Mouse (Mus musculus): Measurements from ENCODE around the gene Grhl3. TPM values are rescaled to one million over a fixed set of nuclear protein-coding genes. Genes with fewer than 3 reads are reported as not detected.

The Grhl3 gene
- total RNA-seq, 2 experiments from 2014 or later: 0.32 to 0.34 TPM

- intact Hi-C loops (cut with DNase I): no loop called here
- DNase-seq: no peak
Observed at GRCm38 (mm10) chr4:135575365-135576140, 2.1 kb upstream of the Grhl3 start.

- DNase-seq: no peak
- intact Hi-C loops (cut with DNase I): no loop called here
Observed at GRCm38 (mm10) chr4:135572276-135572675, 1.2 kb downstream of the Grhl3 start.

DNA sequence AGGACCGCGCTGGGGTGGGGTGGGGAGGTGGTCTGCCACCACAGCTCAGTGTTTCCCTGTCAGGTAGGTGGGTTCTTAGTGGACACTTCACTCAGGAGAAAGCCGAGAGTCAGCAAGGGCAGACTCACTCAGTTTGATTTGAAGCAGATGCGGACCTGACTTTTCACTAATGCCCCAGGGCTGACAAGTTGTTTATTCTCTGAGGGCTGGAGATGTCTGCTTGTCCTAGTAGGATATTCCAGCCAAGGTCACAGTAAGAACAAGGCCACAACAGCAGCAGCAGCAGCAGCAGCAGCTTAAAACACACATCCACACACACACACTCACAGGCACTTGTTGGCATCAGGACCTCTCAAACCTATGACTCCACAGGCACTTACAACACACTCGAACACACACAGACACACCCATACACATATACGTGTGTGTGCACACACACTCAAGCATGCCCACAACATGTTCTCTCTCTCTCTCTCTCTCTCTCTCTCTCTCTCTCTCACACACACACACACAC, 2.3 kb downstream of the Grhl3 start:
- intact Hi-C loops (cut with DNase I): no loop called here
- DNase-seq: no peak

DNA sequence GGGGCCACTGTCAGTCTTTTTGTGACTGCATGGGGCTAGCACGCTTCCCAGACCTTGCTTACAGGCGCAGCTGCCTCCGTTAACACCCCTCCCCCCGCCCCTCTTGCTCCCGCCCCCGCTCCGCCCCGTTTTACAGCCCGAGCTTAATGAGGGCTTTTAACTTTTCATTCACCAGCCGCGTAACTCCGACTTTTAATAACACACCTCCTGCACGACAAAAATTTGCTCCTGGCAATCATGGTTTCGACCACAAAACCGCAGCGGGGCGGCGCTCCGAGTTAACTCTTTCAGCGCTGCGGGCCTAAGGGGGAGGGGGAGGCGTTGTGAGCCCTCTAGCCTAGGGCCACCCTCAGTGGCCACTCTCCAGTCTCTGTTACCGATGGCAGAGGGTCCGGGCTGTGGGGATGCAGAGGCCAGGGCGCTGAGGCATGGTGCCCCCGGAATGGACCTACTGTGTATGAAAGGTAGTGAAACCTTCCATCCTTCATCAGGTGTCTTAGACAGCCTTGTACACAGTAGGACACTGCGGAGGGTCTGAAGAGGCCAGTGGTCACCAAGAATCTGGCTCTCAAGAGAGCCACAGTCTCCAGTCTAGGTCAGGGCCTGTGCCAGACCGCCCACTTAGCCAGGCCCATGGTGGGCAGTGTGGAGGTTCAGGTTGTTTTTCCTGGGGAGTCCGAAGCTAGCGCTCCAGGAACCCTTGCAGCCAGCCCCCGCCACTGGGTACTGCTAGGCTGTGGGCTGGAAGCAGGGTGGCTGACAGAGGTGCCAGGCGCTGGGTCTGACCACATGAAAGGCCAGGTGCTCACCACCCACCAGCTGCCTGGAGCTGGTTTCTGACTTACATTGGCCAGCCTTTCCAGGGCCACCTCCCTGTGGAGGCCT, 3.0 kb downstream of the Grhl3 start:
- no peak for DNase-seq
- intact Hi-C loops (cut with DNase I): no loop called here

DNA sequence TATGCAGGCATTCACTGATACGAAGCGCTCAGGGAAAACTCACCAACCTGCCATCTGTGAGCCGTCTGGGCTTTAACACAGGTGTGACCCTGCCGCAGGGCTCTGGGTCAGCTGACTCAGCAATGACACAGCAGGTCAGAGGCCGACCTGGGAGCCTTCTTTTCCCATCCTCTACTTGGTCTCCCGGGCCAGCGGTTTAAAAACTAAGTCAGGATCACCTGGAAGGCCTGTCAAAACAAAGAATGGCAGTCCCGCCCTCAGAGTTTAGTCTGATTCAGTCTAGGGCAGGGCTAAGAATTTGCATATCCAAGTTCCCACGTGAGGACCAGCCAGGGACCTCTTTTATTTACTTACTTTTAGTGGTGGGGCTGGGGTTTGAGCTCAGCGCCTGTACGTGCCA, 4.2 kb downstream of the Grhl3 start:
- intact Hi-C loops (cut with DNase I): no loop called here
- DNase-seq: no peak

- intact Hi-C loops (cut with DNase I): no loop called here
- DNase-seq: no peak
Observed at GRCm38 (mm10) chr4:135567484-135567883, 5.9 kb downstream of the Grhl3 start.

GRCm38 (mm10) chr4:135567042-135567441, 6.4 kb downstream of the Grhl3 start:
- no peak for DNase-seq

DNA sequence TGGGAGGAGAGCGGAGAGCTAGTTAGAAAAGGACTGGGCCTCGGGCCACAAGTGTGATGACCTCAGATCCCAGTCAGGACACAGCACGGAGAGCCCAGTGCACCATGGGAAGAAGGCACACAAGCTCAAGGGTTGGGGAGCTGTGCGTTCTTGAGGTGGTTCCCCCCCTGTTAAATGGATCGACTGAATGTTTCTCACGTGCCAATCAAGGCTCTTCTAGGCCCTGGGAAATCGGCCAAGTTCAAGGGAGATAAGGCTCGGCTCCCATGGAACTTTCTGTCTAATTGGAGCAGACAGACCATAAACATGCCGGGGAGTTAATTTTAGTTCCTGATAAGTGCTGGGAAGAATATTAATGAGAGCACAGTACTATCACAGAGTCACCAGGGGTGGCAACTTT, 8.0 kb downstream of the Grhl3 start:
- intact Hi-C loops (cut with DNase I): no loop called here
- DNase-seq: no peak

More at GRCm38 (mm10) chr4:135567042-135567441, 6.4 kb downstream of the Grhl3 start:
- intact Hi-C loops (cut with DNase I): no loop called here

GRCm38 (mm10) chr4:135563794-135564193, 9.6 kb downstream of the Grhl3 start:
- intact Hi-C loops (cut with DNase I): no loop called here
- no peak for DNase-seq

- no peak for DNase-seq
- intact Hi-C loops (cut with DNase I): no loop called here
Observed at GRCm38 (mm10) chr4:135549323-135549722, 24.1 kb downstream of the Grhl3 start.

- no peak for DNase-seq
- intact Hi-C loops (cut with DNase I): no loop called here
Observed at GRCm38 (mm10) chr4:135548521-135549077, 24.8 kb downstream of the Grhl3 start.

DNA sequence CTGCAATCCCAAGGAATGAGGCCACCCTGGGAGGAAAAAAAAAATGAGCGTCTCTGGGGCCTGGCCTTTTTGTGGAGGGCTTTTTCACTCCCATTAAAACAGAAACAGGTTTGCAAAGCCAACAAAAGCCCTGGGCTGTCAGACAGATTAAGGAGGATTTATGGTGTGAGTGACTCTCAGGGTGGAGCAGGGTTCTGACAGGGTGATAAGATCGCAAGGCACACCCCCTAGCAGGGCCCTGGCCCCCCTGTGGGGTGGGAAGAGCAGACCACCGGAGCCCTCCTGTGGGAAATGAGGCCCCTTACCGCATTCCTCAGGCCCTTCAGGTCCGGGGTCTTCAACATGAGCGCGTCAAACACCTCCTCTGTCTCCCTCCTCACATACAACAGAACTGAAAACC, 25.3 kb downstream of the Grhl3 start:
- no peak for DNase-seq

DNA sequence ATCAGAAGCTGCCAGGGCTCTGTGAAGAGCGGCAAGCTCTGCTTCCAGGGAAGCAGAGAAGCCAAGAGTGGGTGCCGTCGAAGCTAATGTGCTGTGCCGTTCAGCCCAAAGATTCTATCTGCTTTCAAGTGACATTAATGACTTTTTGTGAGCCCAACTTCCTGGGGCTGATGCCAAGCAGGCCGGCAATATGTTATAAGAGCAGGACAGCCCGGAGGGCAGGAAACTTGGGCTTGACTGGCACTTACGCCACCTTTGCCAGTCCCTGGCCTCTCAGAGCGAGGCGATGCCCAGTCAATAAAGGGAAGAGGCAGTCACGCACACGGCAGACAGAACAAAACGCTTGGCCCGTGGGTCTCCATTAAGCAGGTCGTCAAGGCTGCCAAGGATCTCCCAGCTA, 25.9 kb downstream of the Grhl3 start:
- no peak for DNase-seq
- intact Hi-C loops (cut with DNase I): no loop called here

More for the DNA sequence above, 25.3 kb downstream of the Grhl3 start:
- intact Hi-C loops (cut with DNase I): no loop called here

- intact Hi-C loops (cut with DNase I): no loop called here
- no peak for DNase-seq
Observed at GRCm38 (mm10) chr4:135546793-135547192, 26.6 kb downstream of the Grhl3 start.

- intact Hi-C loops (cut with DNase I): no loop called here
- no peak for DNase-seq
Observed at GRCm38 (mm10) chr4:135546008-135546407, 27.4 kb downstream of the Grhl3 start.

- intact Hi-C loops (cut with DNase I): no loop called here
- no peak for DNase-seq
Observed at GRCm38 (mm10) chr4:135545080-135545511, 28.3 kb downstream of the Grhl3 start.

DNA sequence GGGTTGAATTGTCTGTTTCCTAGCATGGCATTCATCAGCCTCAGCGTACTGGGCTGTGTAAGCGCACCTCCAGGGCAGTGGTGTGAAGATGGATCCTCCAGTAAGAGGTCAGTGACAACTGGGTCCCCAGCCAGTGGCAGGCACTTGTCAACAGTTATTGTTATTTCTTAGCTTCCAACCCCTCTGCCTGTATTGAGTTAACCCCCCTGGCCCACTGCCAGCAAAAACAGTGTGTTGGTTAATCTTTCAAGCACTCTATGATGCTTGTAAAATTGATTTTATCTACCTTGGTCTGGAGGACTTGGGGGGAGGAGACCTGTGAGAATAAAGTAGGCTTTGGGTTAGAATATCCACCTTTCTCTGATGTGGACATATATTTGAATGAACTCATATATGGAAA, 29.1 kb downstream of the Grhl3 start:
- intact Hi-C loops (cut with DNase I): no loop called here
- DNase-seq: no peak

GRCm38 (mm10) chr4:135540057-135540456, 33.4 kb downstream of the Grhl3 start:
- DNase-seq: peak; percentile 36
- intact Hi-C loops (cut with DNase I): no loop called here

GRCm38 (mm10) chr4:135539056-135539455, 34.4 kb downstream of the Grhl3 start:
- no peak for DNase-seq
- intact Hi-C loops (cut with DNase I): no loop called here

- DNase-seq: no peak
- intact Hi-C loops (cut with DNase I): no loop called here
Observed at GRCm38 (mm10) chr4:135535021-135535420, 38.4 kb downstream of the Grhl3 start.

DNA sequence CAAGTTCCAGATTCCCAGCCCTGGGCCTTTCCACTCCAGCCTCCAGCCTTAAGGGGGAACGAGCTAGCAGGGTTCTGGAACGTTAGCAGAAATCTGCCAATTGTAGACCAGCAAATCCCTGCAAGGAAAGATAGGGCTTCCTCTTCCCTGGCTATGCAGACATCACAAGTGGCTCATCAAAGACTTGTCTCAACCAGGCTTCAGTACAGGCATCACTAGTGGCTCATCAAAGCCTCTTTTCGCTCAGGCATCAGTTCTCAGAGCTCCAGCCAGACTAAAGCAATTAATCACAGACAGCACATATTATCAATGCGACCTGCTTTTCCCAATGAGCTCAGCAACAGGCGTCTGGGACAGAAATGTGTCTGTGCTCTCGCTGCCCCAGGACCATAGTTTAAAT, 40.4 kb downstream of the Grhl3 start:
- intact Hi-C loops (cut with DNase I): no loop called here
- DNase-seq: no peak
